Mouse (Mus musculus): ENCODE measurements around the gene Nrxn1. TPM values are rescaled to one million over a fixed set of nuclear protein-coding genes. Genes with fewer than 3 reads are reported as not detected.
A peak's percentile ranks its signal among the peaks of the same experiment; 100 is the strongest.

Gene Nrxn1
- 10 to 100 TPM in 1 of 2 experiments, 1 to 10 TPM in 1; 9.8 to 15.0 TPM for total RNA-seq (2021)
- long read RNA-seq, experiment 1, partial matches to known transcripts = 2 of 3 reads
- long read RNA-seq, experiment 1, other reads (novel, unspliced or antisense) = 1 of 3 reads
- long read RNA-seq, experiment 2 = 0 reads

- DNase-seq = no peak
Observed at GRCm38 (mm10) chr17:91093042-91093080, at the start of gene Nrxn1. Gene Nrxn1, minus strand, starts transcription at chr17:91093071.

- DNase-seq = no peak
Observed at GRCm38 (mm10) chr17:91136859-91137258, 44.0 kb upstream of the Nrxn1 start.

DNA sequence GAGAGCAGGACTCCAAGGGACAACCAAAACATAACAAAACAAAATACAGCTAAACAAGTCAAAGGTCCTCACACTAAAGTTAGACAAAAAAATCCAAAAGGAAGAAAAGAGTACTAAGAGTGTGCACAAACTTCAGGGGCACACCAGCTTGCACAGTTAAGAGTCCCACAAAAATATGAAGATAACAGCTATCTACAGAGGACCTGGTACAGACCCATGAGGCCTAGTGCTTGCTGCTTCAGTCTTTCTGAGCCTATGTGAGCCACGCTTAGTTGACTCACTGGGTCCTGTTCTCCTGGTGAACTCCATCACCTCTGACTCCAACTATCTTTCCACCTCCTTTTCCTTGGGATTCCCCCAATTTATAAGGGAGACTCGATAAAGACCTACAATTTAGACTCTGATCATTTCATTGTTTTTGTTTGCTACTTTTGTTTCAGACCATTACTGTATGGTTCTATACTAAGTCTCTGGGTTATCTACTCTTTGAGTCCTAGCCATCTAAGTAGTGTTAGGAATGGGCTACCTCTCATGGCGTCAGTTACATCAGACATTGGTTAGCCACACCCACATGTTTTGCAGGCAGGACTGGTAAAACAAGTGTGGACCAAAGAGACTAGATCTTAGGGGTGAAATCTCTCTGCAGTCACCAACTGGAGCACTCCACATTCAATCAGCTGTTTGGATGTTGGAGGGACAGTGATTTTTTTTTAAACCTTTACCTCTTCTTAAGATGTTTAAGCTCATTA lies 20.2 kb upstream of the Nrxn1 start:
- DNase-seq = no peak

GRCm38 (mm10) chr17:91112085-91112484 lies 19.2 kb upstream of the Nrxn1 start:
- DNase-seq = no peak

DNA sequence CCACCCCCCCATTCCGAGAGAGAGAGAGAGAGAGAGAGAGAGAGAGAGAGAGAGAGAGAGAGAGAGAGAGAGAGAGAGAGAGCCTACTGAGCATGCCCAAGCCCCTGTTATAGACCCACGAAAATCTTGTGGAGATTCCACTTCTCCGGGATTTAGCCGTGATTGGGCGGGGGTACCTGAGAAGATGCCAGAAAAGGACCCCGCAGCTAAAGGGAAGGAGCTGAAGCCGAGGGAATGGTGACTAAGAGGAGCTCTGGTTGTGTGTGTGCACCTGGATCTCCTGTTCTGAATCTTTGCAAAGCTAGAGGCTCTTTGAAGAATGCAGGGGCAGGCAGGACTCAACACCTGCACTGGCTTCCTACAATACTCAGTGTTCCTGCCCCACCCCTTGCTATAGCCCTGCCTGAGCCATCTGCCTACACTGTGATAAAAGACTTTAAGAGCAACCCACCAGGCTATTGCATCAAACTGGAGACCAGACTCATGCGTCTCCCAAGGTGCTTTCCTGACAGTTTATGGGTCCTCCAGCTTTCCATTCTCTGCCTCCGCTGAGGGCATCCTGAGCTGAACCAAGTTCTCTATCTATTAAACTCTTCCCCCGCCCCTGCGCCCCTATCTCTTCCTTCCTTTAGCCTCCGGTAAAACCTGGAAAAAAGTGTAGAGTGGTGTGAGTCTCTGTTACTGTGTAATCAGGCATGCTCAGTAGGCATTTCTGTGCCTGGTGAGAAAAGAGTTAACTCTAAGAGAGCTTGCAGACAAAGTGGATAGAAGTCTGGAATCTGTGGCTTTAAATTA lies 407 bp upstream of the Nrxn1 start:
- DNase-seq = no peak

DNA sequence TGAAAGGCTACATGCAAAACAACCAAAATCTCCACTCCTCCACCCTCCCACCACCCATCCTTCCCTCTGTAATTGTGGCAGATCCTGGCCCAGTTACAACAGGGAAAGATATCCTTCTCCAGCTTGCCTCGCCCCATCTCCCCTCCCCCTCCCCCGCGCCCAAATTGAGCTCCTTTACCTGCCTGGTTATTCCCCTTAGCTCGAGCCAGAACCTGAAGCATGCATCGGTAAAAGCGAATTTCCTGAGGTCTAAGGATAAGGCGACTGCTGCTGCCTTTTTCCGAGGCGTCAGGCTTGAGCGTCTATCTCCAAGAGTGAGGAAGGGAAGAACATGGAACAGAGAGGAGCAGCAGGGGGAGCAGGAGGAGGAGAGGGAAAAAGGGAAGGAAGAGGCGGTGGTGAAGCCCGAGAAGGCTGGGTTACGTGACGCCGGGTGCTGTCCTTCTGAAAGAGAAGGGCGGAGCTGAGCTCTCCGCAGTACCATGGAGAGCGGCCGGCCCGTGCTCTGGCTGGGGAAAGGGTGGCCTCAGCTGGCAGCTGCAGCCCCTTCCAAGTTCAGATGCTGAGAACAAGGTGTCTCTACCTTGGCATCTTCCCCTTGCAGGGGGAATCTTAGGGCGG lies 340 bp downstream of the Nrxn1 start:
- peak; percentile 81 for DNase-seq

- no peak for DNase-seq
Observed at GRCm38 (mm10) chr17:91090631-91091030, 2.2 kb downstream of the Nrxn1 start.

GRCm38 (mm10) chr17:91088991-91089390 lies 3.9 kb downstream of the Nrxn1 start:
- DNase-seq = no peak

DNA sequence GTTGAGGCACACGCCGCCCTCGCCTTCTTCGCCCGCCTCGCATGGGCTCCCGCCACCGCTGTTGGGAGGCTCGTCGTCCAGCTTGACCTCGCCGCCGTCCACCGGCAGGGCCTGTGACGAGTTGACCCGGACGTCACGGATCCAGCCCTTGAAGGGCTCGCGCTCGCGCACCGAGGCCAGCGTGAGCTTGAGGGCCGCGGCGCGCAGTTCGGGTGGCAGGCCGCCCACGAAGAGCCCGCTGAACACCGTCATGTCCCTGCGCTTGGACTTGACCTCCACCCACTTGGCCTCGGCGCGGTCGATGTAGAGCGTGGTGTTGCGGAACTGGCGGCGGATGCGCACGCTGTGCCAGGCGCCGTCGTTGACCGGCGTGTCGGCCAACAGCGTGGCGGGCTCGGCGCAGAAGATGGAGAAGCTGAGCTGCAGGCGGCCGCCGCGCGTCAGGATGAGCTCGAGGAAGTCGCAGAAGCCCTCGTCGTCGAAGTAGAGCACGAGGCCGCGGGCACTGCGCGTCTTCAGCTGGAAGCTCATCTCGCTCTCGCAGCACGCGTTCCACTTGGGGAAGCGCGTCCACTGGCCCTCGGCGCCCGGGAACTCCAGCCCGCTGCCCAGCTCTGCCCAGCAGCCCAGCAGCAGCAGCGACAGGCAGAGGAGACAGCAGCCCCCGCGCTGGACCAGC lies 4.7 kb downstream of the Nrxn1 start:
- peak; percentile 1 for DNase-seq

GRCm38 (mm10) chr17:91086412-91086811 lies 6.5 kb downstream of the Nrxn1 start:
- DNase-seq = no peak

- DNase-seq = no peak
Observed at GRCm38 (mm10) chr17:91085416-91085815, 7.5 kb downstream of the Nrxn1 start.

DNA sequence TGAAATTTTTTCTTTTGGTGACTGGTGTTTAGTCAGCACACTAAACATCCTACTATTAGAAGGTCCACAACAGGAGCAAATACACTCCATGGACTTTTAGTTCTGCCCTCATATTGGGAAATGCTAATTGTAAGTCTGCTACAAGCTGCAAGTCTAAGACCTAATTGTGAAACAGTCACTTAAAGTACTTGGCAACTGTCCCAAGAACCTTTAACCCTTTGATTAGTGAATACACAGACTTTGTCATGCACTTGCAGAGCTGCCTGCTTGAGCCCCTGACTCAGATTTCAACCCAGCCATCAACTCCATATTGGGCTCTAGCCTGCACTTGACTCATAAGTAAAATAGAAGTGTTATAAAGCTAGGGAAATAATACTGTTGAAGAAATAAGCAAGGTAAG lies 13.8 kb downstream of the Nrxn1 start:
- no peak for DNase-seq

DNA sequence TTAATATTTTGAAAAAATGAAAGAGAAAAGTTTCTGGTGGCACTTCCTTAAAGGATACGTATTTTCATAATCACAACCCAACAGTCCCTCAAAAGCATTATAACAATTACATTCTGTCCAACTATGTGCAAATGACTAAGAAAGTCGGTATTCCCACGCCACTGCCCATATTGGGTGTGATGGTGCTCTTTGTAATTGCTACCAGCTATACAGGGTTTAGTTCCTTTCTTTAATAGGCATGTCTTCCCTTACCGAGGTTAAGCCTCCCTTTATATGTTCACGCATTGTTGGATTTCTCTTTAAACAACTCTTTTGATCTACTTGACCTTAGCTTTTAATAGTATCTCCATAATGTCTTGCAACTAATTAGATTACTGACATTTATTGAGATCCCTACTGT lies 18.1 kb downstream of the Nrxn1 start:
- no peak for DNase-seq

DNA sequence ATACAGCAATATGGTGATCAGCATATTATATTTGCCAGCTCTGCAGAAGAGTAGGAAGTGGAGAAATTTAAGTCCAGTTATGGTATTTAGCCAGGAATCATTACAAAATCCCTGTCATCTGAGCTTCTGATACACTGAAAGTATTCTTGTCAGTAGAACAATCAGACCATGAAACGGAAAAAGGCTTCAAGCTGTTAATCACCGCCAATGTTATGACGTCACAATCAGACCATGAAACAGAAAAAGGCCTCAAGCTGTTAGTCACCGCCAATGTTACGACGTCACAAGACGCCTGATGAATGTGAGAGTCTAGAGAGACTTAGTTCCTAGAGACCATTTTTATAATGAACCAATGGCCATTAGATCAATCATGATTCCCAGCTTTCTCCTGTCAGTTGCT lies 59.4 kb downstream of the Nrxn1 start:
- no peak for DNase-seq

DNA sequence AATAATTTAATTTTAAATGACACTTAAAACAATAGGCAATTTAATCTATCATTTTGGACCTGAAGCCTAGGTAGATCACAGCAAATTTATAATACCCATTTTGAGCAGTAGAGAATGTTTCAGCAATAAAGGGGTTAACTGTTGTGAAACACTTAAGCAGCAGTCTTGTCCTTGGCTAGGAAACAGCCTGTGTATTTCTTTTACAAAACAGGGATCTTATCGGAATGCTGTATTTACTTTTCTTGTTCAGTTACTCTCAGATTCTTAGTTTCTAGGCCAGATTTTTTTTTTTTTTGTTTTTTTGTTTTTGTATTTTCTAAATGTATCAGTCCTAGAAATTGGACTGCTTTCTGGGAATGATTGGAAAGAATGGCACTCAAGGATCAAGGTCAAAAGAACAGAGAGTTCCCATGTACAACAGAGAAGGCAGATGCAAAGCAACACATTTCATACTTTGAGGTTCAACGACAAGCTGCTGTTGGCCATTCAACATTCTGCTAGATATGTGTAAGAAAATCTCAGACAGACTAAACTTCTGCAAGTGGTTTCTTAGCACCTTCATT lies 67.7 kb downstream of the Nrxn1 start:
- no peak for DNase-seq

DNA sequence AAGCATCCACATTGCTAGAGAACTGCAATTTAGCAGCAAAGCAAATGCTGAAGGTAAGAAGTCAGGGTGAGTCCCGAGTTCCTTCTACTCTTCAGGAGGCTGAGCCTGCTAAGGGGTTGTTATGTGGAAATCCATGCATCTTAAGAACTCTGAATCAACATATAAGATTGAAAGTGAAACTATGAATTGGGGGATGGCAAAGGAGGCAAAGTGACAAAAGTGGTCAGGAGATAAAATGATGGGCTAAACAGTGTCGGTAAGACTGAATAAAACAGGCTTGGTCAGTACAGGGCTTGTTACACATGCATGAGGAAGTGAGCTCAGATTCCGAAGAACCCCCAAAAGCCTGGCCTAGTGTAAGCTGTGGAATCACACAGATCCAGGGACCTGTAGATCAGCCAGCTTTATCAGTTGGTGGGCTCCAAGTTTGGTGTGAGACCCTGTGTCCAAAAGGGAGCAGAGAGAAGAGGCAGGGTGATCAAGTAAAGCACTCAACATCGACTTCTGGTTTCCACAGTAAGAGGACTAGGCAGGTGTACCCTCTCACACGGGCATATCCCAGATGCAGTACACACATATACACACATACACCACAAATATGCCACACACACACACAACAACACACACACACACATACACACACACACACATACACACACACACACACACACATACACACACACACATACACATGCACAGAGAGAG lies 85.3 kb downstream of the Nrxn1 start:
- DNase-seq = no peak

GRCm38 (mm10) chr17:91000389-91000788 lies 92.5 kb downstream of the Nrxn1 start:
- DNase-seq = no peak

- DNase-seq = no peak
Observed at GRCm38 (mm10) chr17:90999667-91000154, 93.2 kb downstream of the Nrxn1 start.

- no peak for DNase-seq
Observed at GRCm38 (mm10) chr17:90997714-90998113, 95.2 kb downstream of the Nrxn1 start.

GRCm38 (mm10) chr17:90995436-90995835 lies 97.4 kb downstream of the Nrxn1 start:
- no peak for DNase-seq

DNA sequence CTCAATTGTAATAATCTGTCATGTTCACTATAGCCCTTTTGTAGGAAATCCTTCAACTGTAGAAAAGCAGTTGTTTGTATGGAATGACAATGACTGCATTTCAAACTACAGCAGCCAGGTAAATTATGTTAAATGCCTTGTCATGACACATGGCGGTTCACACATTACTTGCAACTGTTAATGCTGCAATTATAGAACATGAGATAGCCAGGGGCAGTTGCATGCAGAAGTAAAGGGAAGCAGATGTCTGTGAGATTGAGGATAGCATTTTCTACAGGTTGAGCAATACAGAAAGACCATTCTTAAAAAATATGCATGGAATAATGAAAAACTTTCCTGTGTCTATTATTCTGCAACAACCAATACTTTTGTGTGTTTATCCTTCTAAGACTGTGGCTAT lies 98.6 kb downstream of the Nrxn1 start:
- no peak for DNase-seq

DNA sequence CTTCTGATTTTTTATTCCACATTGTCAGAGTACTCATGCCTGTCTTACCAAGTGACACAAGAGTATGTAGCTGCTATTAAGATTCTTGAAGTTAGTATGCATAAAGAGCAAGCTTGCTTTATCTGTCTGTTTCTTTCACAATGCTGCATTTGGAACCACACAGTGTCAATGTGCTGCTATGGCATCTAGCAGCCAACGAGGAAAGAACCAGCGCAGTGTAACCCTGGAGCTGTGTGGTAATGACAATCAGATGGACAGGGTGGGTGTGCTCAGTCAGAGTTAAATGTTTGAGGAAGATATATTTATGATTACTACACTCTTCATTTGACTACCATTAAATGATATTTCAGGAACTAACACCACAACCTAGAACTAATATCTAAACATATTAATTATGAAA lies 102.1 kb downstream of the Nrxn1 start:
- no peak for DNase-seq

Data from adrenal gland, postnatal 10 days (tissue).